Mouse (Mus musculus) lung, adult 18-20 months (tissue): ENCODE measurements at regions not wholly inside any gene's neighbourhood (a gene's known extent, or its start where the extent isn't known, plus 50 kb on each side); places are given as distances from the start of the nearest gene placed in this dataset.
"Not testable (repeated sequence)": the region's sequence is repeated elsewhere in the genome, so short reads cannot be mapped to it uniquely, and the experiment has no call there.

Experiments used
- DNase-seq, 2 experiments: peaks; one replicate each; pipeline ENCODE4 v3.0.0; 2022; ENCODE audit warnings: mixed read lengths in 2 of 2

GRCm38 (mm10) chr14:86599511-86599910 lies 541.5 kb downstream of the Diaph3 start:
- DNase-seq, result no peak

DNA sequence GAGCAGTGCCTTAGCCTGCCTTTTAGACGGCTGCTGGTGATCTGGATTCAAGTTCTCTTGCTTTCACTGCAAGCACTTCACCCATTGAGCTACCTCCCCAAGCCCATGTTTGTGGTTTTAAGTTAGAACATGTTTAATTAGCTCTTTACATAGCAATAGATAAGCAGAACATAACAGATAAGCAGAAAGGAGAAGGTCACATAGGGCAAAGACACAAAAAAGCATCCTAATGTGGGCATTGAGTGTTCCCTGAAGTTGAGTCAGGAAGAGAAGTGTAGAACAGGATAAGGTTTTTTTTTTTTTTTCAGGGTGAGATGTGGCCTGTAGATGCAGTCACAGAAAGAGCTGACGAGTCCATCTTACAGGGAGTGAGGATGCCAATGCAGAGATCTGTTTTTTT lies 552.5 kb downstream of the Diaph3 start:
- no peak for DNase-seq

- not testable (repeated sequence) for DNase-seq
These were observed 555.1 kb downstream of the Diaph3 start for GRCm38 (mm10) chr14:86585959-86586358.

DNA sequence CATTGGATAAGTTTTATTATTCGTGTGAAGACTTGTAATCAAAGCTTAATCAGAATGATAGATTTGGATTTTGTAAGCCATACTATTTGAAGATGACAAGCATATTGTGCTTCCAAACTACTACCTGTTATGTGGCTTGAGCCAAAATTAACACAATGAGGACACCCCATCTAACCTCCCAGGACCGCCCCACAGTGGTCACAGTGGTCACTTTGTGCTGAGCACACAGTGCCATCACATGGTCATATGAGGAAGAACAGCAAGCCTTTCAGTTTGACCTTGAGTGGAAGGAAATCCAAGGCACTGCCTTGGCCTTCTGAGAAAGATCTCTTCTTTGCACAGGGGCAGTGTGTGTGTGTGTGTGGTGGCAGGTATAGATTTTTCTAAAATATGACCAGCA lies 578.3 kb downstream of the Diaph3 start:
- peak in 1 of 2 experiments; percentile 8 for DNase-seq

DNA sequence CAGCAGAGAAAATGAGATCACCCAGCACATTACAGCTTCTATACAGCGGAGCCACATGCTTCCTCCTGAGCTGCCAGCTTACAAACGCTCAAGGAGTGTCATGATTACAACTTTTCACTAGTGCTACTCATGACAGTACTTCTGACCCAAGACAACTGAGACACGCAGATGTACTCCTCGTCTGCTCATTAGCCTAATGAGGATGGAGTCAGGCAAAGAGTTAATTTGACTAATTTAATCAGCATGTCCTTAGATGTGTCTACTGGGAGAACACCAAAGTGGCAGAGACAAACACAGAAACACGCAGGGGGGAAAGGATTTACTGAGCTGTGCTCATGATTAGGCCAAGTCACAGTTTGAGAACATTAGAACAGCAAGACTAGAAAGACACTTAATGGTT lies 603.0 kb downstream of the Diaph3 start:
- DNase-seq, result no peak

DNA sequence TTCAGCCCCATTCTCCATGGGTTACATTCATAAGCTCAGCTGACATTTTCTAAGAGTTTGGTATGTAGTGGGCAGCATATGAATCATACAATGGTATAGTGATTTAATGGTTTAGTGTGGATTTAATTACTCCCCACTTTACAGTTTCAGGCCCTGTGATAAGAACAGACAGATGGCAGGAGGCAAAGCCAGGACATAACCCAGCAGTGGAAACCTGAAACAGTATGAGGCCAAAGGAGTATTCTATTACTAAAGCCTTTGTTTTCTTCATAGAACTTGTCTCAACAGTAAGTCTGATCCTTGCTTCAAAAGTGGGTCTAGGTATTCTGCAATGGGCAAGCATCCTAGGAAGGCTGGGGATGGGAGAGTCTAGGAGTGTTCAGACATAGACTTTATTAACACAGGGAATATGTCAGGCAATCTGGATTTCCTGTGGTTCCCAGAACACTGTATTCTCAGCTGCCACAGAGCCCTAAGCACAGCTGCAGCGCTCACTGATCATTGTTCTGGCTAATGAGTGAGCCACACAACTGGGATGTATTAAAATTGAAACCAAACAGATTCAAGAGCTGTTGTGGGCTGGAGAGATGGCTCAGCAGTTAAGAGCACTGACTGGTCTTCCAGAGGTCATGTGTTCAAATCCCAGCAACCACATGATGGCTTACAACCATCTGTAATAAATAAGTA lies 604.6 kb downstream of the Diaph3 start:
- no peak for DNase-seq

- DNase-seq, result no peak
These were observed 630.6 kb downstream of the Diaph3 start for GRCm38 (mm10) chr14:86510408-86510807.

DNA sequence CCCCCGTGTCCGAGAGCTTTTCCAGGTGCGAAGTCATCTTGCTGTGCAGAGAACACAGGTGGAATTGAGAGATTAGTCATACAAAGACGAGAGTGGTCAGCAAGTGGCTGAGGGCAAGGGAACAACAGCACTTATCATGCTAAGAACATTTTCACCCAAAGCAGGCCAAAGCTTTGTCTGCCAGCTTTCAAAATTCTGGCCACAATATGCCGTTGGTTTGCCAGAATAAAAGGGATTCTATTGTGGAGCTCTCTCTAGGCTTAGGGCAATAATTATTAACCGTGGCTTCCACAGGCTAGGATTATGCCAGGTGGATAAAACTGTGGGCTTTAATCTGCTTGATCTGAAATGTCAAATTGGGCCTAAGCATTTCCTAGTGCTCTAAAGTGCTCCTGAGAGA lies 631.3 kb downstream of the Diaph3 start:
- DNase-seq, result no peak

DNA sequence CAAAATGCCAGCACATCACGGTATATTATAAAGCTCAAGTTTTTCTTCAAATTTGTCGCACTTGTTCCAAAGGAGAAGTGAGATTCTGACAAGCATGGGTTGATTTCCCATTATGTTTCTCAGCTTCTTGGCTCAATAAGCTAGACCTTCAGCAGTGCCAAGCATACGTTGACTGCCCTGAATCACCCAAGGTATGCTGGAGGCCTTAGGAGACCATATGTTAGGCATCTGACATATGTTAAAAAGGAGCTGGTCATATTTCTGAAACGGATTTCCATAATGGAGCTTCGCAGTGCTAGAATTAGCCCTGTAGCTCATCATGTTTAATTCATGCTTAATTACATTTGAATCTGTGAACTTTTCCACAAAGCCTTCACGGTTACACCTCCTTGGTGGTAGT lies 634.7 kb downstream of the Diaph3 start:
- no peak for DNase-seq

GRCm38 (mm10) chr14:86490826-86491225 lies 650.2 kb downstream of the Diaph3 start:
- DNase-seq, result no peak

GRCm38 (mm10) chr14:86489872-86490631 lies 651.0 kb downstream of the Diaph3 start:
- peak in 1 of 2 experiments; percentile 14 for DNase-seq

DNA sequence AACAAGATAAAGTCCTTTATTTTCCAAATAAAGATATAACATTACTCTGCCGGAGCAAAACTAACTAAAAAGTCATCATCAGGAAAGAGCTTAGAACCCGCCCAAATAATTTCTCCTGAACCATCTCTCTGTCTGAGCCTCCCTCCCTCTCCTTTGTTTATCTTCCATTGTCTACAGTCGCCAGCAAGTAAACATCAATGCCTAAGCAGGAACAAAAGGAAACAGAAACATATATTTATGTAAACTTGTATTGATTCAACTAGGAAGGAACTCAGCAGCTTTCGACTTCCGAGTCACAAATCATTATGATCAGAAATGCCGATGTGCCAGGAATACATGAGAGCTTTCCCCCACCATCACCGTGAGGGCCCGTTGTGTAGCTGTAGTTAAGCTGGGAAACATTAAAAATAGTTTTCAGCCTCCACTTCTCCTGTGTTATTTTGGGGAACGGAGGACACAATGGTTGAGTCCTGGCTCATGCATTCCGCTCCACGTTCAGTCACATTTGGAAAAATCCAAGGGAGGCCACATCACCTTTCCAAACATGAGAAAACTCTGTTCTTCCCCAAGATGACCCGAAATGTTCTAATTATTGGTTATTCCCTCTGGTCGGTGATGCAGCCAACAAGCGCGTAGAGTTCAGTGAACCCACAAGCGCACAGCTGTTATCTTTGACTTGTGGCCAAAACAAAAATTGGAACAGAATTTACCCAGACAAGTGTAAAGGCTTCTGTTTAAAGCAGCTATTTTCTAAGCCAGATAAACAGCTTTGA lies 651.8 kb downstream of the Diaph3 start:
- DNase-seq, result peak in 1 of 2 experiments; percentile 20

- DNase-seq, result no peak
These were observed 653.6 kb downstream of the Diaph3 start for GRCm38 (mm10) chr14:86487285-86487897.

GRCm38 (mm10) chr14:86484247-86484646 lies 656.8 kb downstream of the Diaph3 start:
- DNase-seq, result peak in 1 of 2 experiments; percentile 9

- DNase-seq, result no peak
These were observed 667.4 kb downstream of the Diaph3 start for GRCm38 (mm10) chr14:86473604-86474003.

- DNase-seq, result no peak
These were observed 670.6 kb downstream of the Diaph3 start for GRCm38 (mm10) chr14:86470462-86470861.

GRCm38 (mm10) chr14:86467886-86468463 lies 673.1 kb downstream of the Diaph3 start:
- no peak for DNase-seq

DNA sequence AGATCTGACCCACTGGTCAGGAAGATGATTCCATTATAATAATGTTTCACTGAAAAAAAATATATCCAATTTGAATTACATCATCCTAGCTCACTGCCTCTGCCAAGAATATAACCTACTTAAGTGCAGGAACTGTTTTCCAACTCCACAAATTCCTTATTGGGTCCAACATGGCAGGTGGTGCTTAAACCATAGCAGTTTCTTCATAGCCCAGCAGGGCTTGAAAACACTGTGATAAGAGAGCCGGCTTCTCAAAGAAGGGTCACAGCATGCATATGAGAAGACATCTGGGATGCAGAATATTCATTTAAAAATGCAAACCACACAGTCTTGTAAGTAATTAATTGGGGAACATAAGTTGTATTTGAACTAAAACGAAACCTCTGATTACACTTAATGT lies 677.6 kb downstream of the Diaph3 start:
- DNase-seq, result no peak

DNA sequence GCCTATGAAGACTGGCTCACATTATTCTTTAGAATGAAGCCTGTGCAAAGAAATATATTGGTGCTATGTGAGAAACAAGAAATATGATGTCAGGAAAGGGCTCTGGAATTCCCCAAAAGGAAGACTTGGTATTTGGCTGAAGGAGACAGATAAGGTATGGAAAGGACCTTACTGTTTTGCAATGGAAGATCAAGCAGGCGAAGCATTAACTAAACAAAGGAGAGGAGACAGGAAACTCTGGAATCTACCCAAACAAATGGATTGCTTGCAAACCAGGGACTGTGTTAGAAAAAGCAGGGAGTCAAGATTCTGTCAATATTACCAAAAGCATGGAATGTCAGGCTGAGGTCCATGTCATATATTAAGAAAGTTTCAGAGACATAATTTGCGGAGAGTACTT lies 687.9 kb downstream of the Diaph3 start:
- DNase-seq, result no peak

- peak in 1 of 2 experiments; percentile 8 for DNase-seq
These were observed 690.4 kb downstream of the Diaph3 start for GRCm38 (mm10) chr14:86450616-86451015.

GRCm38 (mm10) chr14:86445139-86445538 lies 695.9 kb downstream of the Diaph3 start:
- no peak for DNase-seq
